Mouse (Mus musculus): ENCODE data around the gene Gsta3. TPM values are rescaled to one million over a fixed set of nuclear protein-coding genes. Genes with fewer than 3 reads are reported as not detected.
"Not testable (repeated sequence)": the region's sequence is repeated elsewhere in the genome, so short reads cannot be mapped to it uniquely, and the experiment has no call there.

The Gsta3 gene
- polyA plus RNA-seq, 1 experiment from 2014 or later, result 0.31 TPM

DNA sequence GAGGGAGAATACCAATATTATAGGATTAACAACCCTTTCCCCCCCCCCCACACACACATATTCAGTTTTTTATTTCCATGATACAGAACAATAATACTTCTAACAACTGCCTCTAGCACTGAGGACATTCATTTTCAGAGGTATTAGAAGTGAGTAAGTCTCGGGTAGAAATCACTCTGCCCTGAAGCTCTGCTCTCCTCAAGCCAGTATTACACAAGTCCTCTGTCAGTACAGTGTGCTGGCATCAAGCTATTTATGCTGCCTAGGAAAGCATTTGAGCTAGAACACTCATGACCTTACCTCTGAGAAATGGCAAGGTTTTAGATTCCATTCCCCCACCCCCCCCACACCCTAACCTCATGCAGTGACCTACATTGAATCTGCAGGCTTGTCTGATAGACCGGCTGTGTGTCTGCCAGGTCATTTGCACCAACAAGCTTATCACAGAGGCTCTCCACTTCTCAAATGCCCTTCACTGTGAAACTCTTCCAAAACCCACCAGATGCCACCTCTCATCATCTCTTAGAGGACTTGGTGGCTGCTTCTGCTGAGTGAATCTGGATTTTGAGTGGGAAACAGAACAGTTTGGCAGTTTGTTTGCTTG lies 34.1 kb downstream of the Gsta3 start:
- no peaks in the 10 kb centered on the region for H3K9me3 ChIP-seq (ENCODE audit: control insufficient read depth, low read length)
- no peak overlapping the region for H3K4me3 ChIP-seq (ENCODE audit: low read depth, low read length)
- ATAC-seq (ENCODE audit: low FRiP score) (no peak), DNase-seq (ENCODE audit: low spot score) (no peak)
- H3K4me2 ChIP-seq (replicated peaks; ENCODE audit: low read depth, low read length), result no peak overlapping the region
- no peaks in the 10 kb centered on the region for H3K27me3 ChIP-seq (ENCODE audit: control insufficient read depth, insufficient read depth, low read length)
- H3K9ac ChIP-seq (ENCODE audit: low read depth, low read length), result no peak overlapping the region
- H3K27ac ChIP-seq (ENCODE audit: low read depth, low read length), result no peak overlapping the region
- H3K36me3 ChIP-seq (ENCODE audit: control insufficient read depth, insufficient read depth, low read length), result no peaks in the 10 kb centered on the region
- H3K4me1 ChIP-seq (replicated peaks; ENCODE audit: control insufficient read depth, insufficient read depth, low read length), result no peaks in the 10 kb centered on the region
- WGBS, result 70% methylated on average over 2 of the region's 2 CpGs

DNA sequence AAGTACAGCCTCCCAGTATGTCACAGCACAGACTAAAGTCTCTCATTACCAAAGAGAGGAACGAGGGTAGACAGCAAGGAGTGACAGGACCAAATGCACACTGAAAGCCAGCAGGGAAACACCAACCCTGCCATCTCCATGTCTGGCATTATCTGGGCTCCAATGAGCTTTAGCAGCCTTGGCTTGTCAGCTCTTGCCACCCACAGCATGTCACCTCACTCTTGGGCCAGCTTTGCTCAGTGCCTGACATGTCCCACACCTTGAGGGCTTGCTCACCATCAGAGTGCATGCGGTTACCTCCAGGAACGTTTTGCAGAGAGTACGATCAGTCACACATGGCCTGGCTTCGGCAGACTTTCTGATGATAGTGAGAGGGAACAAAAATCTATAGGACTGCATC lies 35.0 kb downstream of the Gsta3 start:
- not testable (repeated sequence) for H3K4me1 ChIP-seq (replicated peaks; ENCODE audit: control insufficient read depth, insufficient read depth, low read length); H3K4me3 ChIP-seq (ENCODE audit: low read depth, low read length); H3K4me2 ChIP-seq (replicated peaks; ENCODE audit: low read depth, low read length); H3K9me3 ChIP-seq (ENCODE audit: control insufficient read depth, low read length); H3K27me3 ChIP-seq (ENCODE audit: control insufficient read depth, insufficient read depth, low read length); H3K36me3 ChIP-seq (ENCODE audit: control insufficient read depth, insufficient read depth, low read length); H3K27ac ChIP-seq (ENCODE audit: low read depth, low read length); H3K9ac ChIP-seq (ENCODE audit: low read depth, low read length); ATAC-seq (ENCODE audit: low FRiP score); DNase-seq (ENCODE audit: low spot score)
- 85% methylated on average over 5 of the region's 5 CpGs for WGBS

DNA sequence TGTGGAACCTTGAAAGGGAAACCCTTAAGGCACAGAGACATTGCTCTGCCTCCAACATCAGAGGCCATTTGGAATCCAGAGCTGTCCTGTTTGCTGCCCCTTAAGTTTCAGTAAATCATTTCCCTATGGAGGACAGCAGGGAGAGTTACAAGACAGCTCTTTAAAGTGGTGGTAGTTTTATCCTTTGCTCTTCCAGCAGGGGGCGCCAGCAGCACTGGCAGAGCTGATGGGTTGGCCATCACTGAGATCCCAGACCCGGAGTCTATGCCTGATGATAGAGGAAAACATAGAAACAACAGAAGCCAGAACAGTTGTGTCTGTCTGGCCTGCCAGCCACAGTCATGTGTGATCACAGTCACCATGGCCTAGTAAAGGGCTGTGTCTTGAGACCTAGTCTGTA lies 35.8 kb downstream of the Gsta3 start:
- H3K9me3 ChIP-seq (ENCODE audit: control insufficient read depth, low read length); DNase-seq (ENCODE audit: low spot score); H3K27ac ChIP-seq (ENCODE audit: low read depth, low read length); H3K4me1 ChIP-seq (replicated peaks; ENCODE audit: control insufficient read depth, insufficient read depth, low read length); H3K36me3 ChIP-seq (ENCODE audit: control insufficient read depth, insufficient read depth, low read length); H3K27me3 ChIP-seq (ENCODE audit: control insufficient read depth, insufficient read depth, low read length); H3K9ac ChIP-seq (ENCODE audit: low read depth, low read length); H3K4me2 ChIP-seq (replicated peaks; ENCODE audit: low read depth, low read length); H3K4me3 ChIP-seq (ENCODE audit: low read depth, low read length); ATAC-seq (ENCODE audit: low FRiP score): not testable (repeated sequence)
- 79% methylated on average over 1 of the region's 2 CpGs for WGBS

DNA sequence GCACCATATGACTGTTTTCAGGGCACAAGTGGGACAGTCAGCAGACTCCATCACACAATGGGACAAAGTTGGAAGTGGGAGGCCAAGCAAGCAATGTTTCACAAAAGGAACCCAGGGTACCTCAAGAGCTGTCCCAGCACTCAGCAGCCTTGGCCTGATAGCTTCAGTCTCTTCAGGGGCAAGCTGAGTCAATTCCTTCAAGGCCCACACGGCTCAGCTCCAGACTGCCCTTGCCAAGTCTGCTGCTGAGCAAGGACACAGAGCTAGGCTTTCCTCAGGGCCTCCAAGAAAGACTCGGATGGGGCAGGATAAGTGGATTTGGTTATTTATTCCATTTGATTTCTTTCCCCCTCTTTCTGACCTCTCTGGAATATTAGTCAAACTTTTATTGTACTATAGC lies 39.9 kb downstream of the Gsta3 start:
- no peaks in the 10 kb centered on the region for H3K27me3 ChIP-seq (ENCODE audit: control insufficient read depth, insufficient read depth, low read length)
- no peak overlapping the region for H3K4me2 ChIP-seq (replicated peaks; ENCODE audit: low read depth, low read length)
- no peak overlapping the region for H3K4me3 ChIP-seq (ENCODE audit: low read depth, low read length)
- 84% methylated on average over 2 of the region's 2 CpGs for WGBS
- H3K9ac ChIP-seq (ENCODE audit: low read depth, low read length), result no peak overlapping the region
- no peak for ATAC-seq (ENCODE audit: low FRiP score)
- no peak overlapping the region for H3K27ac ChIP-seq (ENCODE audit: low read depth, low read length)
- no peak for DNase-seq (ENCODE audit: low spot score)
- H3K36me3 ChIP-seq (ENCODE audit: control insufficient read depth, insufficient read depth, low read length), result no peaks in the 10 kb centered on the region
- H3K4me1 ChIP-seq (replicated peaks; ENCODE audit: control insufficient read depth, insufficient read depth, low read length), result no peaks in the 10 kb centered on the region
- H3K9me3 ChIP-seq (ENCODE audit: control insufficient read depth, low read length), result no peaks in the 10 kb centered on the region

DNA sequence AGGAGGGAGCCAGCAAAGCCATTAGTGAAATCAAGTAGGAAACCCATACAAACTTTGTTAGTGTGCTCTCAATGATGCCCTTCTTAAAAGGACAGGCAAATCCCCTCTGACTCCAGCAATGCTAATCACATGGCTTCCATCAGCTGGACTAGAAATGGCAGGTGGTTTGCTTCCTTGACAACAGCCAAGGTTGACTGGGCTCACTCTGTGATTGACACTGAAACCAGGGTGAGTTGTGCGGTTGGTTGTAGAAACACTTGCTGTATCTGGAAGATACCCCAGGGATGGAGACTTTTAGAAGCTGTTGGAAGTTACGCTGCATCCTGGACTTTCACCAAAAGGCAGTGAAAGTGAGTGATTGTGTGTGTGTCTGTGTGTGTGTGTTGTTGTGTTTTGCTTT lies 44.3 kb downstream of the Gsta3 start:
- not testable (repeated sequence) for H3K27me3 ChIP-seq (ENCODE audit: control insufficient read depth, insufficient read depth, low read length); ATAC-seq (ENCODE audit: low FRiP score); H3K4me3 ChIP-seq (ENCODE audit: low read depth, low read length)

DNA sequence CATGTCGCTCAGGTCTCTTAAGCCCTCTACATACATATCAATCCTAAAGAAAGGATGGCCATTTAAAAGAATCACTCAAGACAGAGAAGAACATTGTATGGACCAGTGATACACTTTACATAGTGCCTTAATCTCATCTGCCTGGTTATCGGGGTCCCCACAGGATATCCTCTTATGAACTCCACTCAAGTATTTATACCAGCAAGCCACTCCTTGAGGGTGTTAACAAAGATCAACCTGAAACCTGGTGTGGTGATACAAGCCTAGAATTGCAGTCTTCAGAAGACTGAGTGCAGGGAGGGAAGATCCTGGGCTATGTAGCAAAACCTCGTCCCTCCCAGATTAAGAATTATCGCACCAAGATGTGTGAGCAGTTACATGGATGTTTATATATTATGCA lies 51.0 kb downstream of the Gsta3 start:
- DNase-seq (ENCODE audit: low spot score) (no peak), ATAC-seq (ENCODE audit: low FRiP score) (no peak)
- no peak overlapping the region for H3K27ac ChIP-seq (ENCODE audit: low read depth, low read length)
- H3K9ac ChIP-seq (ENCODE audit: low read depth, low read length), result no peak overlapping the region
- H3K36me3 ChIP-seq (ENCODE audit: control insufficient read depth, insufficient read depth, low read length), result no peaks in the 10 kb centered on the region
- WGBS, result 93% methylated on average over 4 of the region's 4 CpGs
- H3K4me3 ChIP-seq (ENCODE audit: low read depth, low read length), result no peak overlapping the region
- H3K4me2 ChIP-seq (replicated peaks; ENCODE audit: low read depth, low read length), result no peak overlapping the region
- no peaks in the 10 kb centered on the region for H3K27me3 ChIP-seq (ENCODE audit: control insufficient read depth, insufficient read depth, low read length)
- H3K9me3 ChIP-seq (ENCODE audit: control insufficient read depth, low read length), result no peaks in the 10 kb centered on the region
- no peaks in the 10 kb centered on the region for H3K4me1 ChIP-seq (replicated peaks; ENCODE audit: control insufficient read depth, insufficient read depth, low read length)

More for the DNA sequence above, 44.3 kb downstream of the Gsta3 start:
- H3K9ac ChIP-seq (ENCODE audit: low read depth, low read length); H3K4me1 ChIP-seq (replicated peaks; ENCODE audit: control insufficient read depth, insufficient read depth, low read length); DNase-seq (ENCODE audit: low spot score); H3K27ac ChIP-seq (ENCODE audit: low read depth, low read length); H3K9me3 ChIP-seq (ENCODE audit: control insufficient read depth, low read length); H3K4me2 ChIP-seq (replicated peaks; ENCODE audit: low read depth, low read length); H3K36me3 ChIP-seq (ENCODE audit: control insufficient read depth, insufficient read depth, low read length): not testable (repeated sequence)
- 81% methylated on average over 2 of the region's 2 CpGs for WGBS

DNA sequence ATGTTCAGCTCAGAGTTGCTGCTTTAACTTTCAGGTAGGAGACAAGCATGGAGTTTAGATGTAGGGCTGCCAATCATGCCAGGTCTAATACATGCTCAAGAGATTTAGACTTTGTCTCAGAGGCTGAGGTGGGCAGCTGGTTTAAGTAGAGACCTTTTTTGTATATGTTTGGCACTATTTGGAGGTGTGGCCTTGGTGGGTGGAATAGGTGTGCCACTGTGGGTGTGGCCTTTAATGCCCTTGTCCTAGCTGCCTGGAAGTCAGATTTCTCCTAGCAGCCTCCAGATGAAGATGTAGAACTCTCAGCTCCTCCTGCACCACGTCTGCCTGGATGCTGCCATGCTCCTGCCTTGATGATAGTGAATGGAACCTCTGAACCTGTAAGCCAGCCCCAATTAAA lies 52.2 kb downstream of the Gsta3 start:
- Histone ChIP-seq H3K4me3 (ENCODE audit: low read depth, low read length) (no peak overlapping the region), H3K27me3 (ENCODE audit: control insufficient read depth, insufficient read depth, low read length) (no peaks in the 10 kb centered on the region), H3K4me1 (replicated peaks; ENCODE audit: control insufficient read depth, insufficient read depth, low read length) (no peaks in the 10 kb centered on the region), H3K4me2 (replicated peaks; ENCODE audit: low read depth, low read length) (no peak overlapping the region), H3K36me3 (ENCODE audit: control insufficient read depth, insufficient read depth, low read length) (no peaks in the 10 kb centered on the region), H3K27ac (ENCODE audit: low read depth, low read length) (no peak overlapping the region), H3K9ac (ENCODE audit: low read depth, low read length) (no peak overlapping the region), H3K9me3 (ENCODE audit: control insufficient read depth, low read length) (no peaks in the 10 kb centered on the region)
- ATAC-seq (ENCODE audit: low FRiP score), result no peak
- WGBS, result 64% methylated on average over 1 of the region's 1 CpGs
- no peak for DNase-seq (ENCODE audit: low spot score)

DNA sequence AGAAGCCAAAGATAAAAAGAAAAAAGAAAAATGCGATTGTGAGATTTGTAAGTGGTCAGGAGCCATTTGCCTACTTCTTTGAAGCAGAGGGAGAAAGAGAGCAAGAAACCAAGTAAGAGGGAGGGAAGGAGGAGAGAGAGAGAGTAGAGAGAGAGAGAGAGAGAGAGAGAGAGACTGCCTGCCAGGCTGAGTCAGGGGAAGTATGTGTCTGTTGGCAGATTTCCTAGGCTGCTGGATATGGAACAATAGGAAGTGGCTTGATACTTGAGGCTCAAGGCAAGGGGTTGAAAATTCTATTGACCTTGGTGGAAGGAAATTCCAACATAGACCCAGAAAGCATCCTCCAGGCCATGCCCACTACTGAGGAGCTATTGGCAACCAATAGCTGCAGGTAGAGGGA lies 55.8 kb downstream of the Gsta3 start:
- DNase-seq (ENCODE audit: low spot score) (no peak), ATAC-seq (ENCODE audit: low FRiP score) (no peak)
- no peak overlapping the region for H3K4me3 ChIP-seq (ENCODE audit: low read depth, low read length)
- no peaks in the 10 kb centered on the region for H3K36me3 ChIP-seq (ENCODE audit: control insufficient read depth, insufficient read depth, low read length)
- WGBS, result 84% methylated on average over 1 of the region's 1 CpGs
- no peaks in the 10 kb centered on the region for H3K9me3 ChIP-seq (ENCODE audit: control insufficient read depth, low read length)
- H3K27ac ChIP-seq (ENCODE audit: low read depth, low read length), result no peak overlapping the region
- no peaks in the 10 kb centered on the region for H3K27me3 ChIP-seq (ENCODE audit: control insufficient read depth, insufficient read depth, low read length)
- H3K4me1 ChIP-seq (replicated peaks; ENCODE audit: control insufficient read depth, insufficient read depth, low read length), result no peaks in the 10 kb centered on the region
- H3K4me2 ChIP-seq (replicated peaks; ENCODE audit: low read depth, low read length), result no peak overlapping the region
- H3K9ac ChIP-seq (ENCODE audit: low read depth, low read length), result no peak overlapping the region

DNA sequence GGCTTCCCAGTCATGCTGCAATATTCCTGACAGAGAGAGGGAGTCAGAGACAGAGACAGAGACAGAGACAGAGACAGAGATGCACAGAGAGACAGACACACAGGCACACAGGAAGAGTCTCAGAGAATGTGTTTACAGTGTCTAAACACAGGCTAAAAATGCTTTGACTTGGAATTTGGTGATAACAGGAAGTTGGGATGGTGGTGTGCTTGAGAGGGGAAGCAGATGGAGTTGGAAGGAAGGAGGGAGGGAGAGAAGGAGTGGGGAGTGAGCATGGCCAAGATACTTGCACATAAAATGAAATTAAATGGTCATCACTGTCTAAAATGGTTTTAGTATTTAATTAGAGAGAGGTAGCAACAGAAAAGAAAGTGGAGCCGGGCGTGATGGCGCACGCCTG lies 57.7 kb downstream of the Gsta3 start:
- Histone ChIP-seq H3K4me3 (ENCODE audit: low read depth, low read length) (no peak overlapping the region), H3K36me3 (ENCODE audit: control insufficient read depth, insufficient read depth, low read length) (no peaks in the 10 kb centered on the region), H3K27ac (ENCODE audit: low read depth, low read length) (no peak overlapping the region), H3K4me2 (replicated peaks; ENCODE audit: low read depth, low read length) (no peak overlapping the region), H3K9me3 (ENCODE audit: control insufficient read depth, low read length) (no peaks in the 10 kb centered on the region), H3K27me3 (ENCODE audit: control insufficient read depth, insufficient read depth, low read length) (no peaks in the 10 kb centered on the region), H3K9ac (ENCODE audit: low read depth, low read length) (no peak overlapping the region), H3K4me1 (replicated peaks; ENCODE audit: control insufficient read depth, insufficient read depth, low read length) (no peaks in the 10 kb centered on the region)
- no peak for DNase-seq (ENCODE audit: low spot score)
- WGBS, result 88% methylated on average over 4 of the region's 4 CpGs
- no peak for ATAC-seq (ENCODE audit: low FRiP score)

Measured in hindbrain, embryonic 11.5 days (tissue).